Mouse (Mus musculus): Measurements from ENCODE around the gene Tnnt3. TPM values are rescaled to one million over a fixed set of nuclear protein-coding genes. Genes with fewer than 3 reads are reported as not detected.

Tnnt3 gene
- polyA plus RNA-seq, 1 experiment from 2014 or later: 8.0 TPM

Other genes starting within 250 kb of the Tnnt3 start
- not detected in 2 replicates for gene Gm2431, start 240.5 kb upstream of the Tnnt3 start, polyA plus RNA-seq (2014; fragmentation: Nextera tagmentation; extraction: Ambion mirVana)
- gene Gm4559, start 224.5 kb upstream of the Tnnt3 start, polyA plus RNA-seq (2014; fragmentation: Nextera tagmentation; extraction: Ambion mirVana): not detected in 2 replicates
- not detected in 2 replicates for gene Krtap5-1, start 201.7 kb upstream of the Tnnt3 start, polyA plus RNA-seq (2014; fragmentation: Nextera tagmentation; extraction: Ambion mirVana)
- not detected in 2 replicates for gene Krtap5-4, start 195.3 kb upstream of the Tnnt3 start, polyA plus RNA-seq (2014; fragmentation: Nextera tagmentation; extraction: Ambion mirVana)
- 0.27 and 0.72 TPM in 2 replicates for gene Ifitm10, start 125.1 kb upstream of the Tnnt3 start, polyA plus RNA-seq (2014; fragmentation: Nextera tagmentation; extraction: Ambion mirVana)
- gene Gm49369, start 116.2 kb upstream of the Tnnt3 start, polyA plus RNA-seq (2014; fragmentation: Nextera tagmentation; extraction: Ambion mirVana): 0.79 TPM in 1 of 2 replicates, not detected in the other
- gene Ctsd, start 110.8 kb upstream of the Tnnt3 start, polyA plus RNA-seq (2014; fragmentation: Nextera tagmentation; extraction: Ambion mirVana): 133 and 139 TPM in 2 replicates
- 0.62 TPM in 1 of 2 replicates, not detected in the other for gene Syt8, start 64.0 kb upstream of the Tnnt3 start, polyA plus RNA-seq (2014; fragmentation: Nextera tagmentation; extraction: Ambion mirVana)
- gene Tnni2, start 57.0 kb upstream of the Tnnt3 start, polyA plus RNA-seq (2014; fragmentation: Nextera tagmentation; extraction: Ambion mirVana): 7.0 and 10.3 TPM in 2 replicates
- 22.8 and 23.3 TPM in 2 replicates for gene Lsp1, start 38.0 kb upstream of the Tnnt3 start, polyA plus RNA-seq (2014; fragmentation: Nextera tagmentation; extraction: Ambion mirVana)
- gene Mrpl23, start 33.9 kb downstream of the Tnnt3 start, polyA plus RNA-seq (2014; fragmentation: Nextera tagmentation; extraction: Ambion mirVana): 17.8 and 19.7 TPM in 2 replicates
- gene Igf2, start 168.0 kb downstream of the Tnnt3 start, polyA plus RNA-seq (2014; fragmentation: Nextera tagmentation; extraction: Ambion mirVana): 852 and 881 TPM in 2 replicates
- 0.10 TPM in 1 of 2 replicates, not detected in the other for gene Gm49394, start 171.1 kb downstream of the Tnnt3 start, polyA plus RNA-seq (2014; fragmentation: Nextera tagmentation; extraction: Ambion mirVana)
- gene Ins2, start 244.5 kb downstream of the Tnnt3 start, polyA plus RNA-seq (2014; fragmentation: Nextera tagmentation; extraction: Ambion mirVana): not detected in 2 replicates

Data from limb, embryonic 11.5 days (tissue).